Mouse (Mus musculus): ENCODE results near the gene Gjb6. TPM values are rescaled to one million over a fixed set of nuclear protein-coding genes. Genes with fewer than 3 reads are reported as not detected.

Gene Gjb6
- polyA plus RNA-seq, 1 experiment from 2014 or later, result 25.7 TPM

Other genes with a start within 250 kb of the Gjb6 start
- gene Zmym2, start 247.0 kb downstream of the Gjb6 start, polyA plus RNA-seq (2015; fragmentation: Nextera tagmentation; extraction: Ambion mirVana), result 61.4 and 65.0 TPM in 2 replicates
- 0.89 and 0.97 TPM in 2 replicates for gene Gja3, start 75.5 kb downstream of the Gjb6 start, polyA plus RNA-seq (2015; fragmentation: Nextera tagmentation; extraction: Ambion mirVana)
- gene Gjb2, start 28.9 kb downstream of the Gjb6 start, polyA plus RNA-seq (2015; fragmentation: Nextera tagmentation; extraction: Ambion mirVana), result 16.1 and 18.8 TPM in 2 replicates
- not detected in 2 replicates for gene Gm4491, start 17.7 kb downstream of the Gjb6 start, polyA plus RNA-seq (2015; fragmentation: Nextera tagmentation; extraction: Ambion mirVana)